Mouse (Mus musculus) layer of hippocampus, adult 9-11 months (tissue): ENCODE data around the gene Angel1.

Experiments used
- DNase-seq: peaks from one replicate; pipeline ENCODE4 v3.0.0; 2022

The Angel1 gene

DNA sequence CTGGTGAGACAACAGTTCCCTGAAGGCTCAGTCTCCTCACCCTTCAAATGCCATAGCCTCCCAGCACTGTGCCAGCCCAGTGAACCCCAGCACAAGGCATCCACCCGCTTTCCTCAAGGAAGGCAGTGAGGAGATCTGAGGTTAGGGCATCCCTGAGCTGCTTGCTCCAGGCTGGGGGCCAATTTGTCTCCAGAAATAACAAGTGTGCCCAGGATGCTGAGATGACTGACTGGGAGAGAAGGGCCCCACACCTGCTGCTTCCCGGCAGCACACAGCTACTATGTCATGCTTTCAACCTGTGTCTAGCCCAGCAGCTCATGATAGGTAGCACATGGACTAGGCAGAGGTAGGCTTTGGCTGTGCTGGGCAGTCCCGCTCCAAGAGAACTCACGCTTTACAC lies 24.8 kb downstream of the Angel1 start:
- DNase-seq = no peak

DNA sequence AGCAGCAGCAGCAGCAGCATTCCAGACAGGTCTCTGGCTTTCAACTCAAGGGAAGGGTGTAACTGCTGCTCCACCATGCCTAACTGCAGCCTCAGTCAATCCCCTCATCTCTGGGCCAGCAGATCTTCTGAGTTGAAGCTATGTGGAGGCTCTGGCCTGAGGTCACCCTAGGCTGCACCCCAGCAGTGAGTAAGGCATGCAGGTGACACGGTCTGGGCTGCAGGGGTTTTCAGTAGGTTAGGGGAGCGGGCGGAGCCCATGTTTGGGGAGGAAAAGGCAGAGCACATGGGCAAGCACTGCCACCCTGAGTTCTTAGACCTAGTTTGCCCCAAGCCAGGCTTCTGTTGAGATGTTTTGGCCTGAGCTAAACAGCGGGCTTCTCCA lies 25.3 kb downstream of the Angel1 start:
- DNase-seq = no peak

DNA sequence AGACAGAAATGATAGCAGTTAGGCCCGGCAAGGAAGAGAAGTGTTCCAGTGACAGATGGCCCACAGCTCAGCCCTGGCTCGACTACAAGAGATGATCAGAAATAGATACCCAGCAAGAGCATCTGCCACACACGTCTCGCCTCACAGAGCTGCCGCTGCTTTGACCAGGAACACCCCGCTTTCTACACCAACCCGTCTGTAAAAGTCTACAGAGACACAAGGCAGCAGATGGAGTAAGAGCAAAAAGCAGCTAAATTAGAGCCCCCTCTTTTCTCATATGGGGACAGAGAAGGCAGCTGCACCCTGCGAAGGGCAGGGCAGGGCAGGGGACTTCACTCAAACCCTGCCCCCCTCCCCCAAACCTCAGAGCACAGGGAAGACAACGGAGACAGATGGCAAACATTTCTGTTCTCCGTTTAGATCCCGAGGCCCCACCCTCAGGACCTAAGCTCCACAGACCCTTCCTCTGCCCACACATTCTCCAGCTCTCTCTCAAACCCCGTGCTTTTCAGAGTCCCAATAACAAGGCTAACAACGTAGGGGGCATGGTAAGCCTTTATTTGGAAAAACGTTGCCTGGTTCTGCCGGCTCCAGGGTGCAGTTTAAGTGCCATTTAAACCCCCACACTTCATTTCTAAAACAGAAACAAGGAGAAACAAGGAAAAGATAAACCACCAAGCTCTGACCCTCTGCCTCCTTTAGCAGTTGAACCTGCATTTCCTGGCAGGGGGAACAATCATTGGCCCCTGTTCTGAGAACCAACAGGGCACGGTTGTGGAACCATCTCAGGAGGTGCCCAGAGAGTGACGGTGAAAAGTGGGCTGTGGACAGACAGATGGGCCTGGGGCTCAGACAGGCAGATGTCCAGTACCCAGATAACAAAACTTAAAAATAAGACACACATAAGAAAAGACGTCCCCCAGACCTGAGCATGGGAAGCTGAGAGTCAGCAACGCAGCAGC lies 26.0 kb downstream of the Angel1 start:
- DNase-seq = peak; percentile 96

DNA sequence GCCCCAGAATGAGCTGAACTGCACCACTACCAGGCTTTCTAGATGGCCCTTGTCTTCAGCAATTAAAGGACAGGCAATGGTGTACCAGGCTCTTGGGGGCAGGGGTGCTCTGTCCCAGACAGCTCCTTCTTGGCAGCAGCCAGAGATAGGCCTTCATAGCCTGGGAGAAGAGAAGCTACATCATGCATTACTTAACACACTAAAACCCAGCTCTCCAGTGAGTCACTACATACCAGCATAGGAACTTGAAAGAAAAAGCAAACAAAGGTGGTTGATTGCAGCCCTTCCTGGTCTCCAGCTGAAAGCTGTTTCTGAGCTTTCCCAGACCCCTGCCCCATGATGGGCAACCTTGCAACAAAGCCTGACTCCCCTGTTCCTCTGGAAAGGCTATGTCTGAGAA lies 27.7 kb downstream of the Angel1 start:
- no peak for DNase-seq

DNA sequence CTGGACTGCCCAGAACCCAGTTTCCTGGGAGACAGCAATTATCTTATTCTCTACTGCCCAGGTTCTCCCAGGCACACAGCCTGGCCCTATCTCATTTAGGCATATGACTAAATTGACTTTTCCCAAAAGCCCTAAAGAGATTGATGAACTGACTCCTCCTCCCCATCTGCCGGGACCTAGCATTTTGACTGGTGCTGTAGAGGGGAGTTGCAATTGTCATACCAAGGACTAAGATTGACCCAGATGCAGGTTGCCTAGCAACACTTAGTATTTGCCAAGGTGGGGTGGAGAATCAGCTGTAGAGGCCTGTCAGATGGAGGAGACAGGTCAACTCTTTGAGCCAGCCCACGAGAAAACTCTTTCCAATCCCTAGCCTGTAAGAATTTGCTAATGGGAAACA lies 28.3 kb downstream of the Angel1 start:
- no peak for DNase-seq

DNA sequence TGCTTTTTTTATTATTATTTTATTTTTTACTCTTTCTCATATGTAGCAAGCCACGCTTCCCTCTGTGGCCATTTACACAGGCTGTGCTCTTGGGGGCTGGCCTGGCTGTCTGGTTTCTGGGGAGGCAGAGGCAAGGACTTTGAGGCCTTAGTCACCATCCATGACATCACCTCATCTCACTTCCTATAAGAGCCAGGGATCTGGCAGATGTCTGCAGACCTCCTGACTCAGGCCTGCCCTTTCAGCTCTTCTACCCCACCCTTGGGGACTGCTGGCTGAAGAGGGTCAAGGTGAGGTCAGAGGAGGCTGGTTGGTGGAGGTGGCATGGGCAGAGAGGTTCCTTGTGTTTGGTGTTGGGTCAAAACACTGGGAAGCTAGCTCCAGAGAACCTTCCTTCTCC lies 31.8 kb downstream of the Angel1 start:
- DNase-seq = no peak

DNA sequence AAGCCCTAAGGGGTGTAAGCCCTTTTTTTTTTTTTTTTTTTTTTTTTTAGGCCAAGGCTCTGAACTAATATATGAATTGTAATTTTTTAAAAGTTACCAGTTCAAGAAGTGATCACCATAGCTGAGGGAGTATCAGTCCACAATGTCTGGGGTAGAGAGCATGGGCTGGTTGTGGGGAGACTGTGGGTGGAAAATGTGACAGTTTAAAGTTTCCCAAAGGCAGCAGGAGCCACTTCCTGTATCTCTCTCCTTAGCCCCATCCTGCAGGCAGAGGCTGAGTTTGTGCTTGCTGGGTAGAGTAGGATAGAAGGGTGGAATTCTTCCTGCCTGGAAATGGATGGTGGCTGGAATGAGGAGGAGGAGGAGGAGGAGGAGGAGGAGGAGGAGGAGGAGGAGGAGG lies 32.9 kb downstream of the Angel1 start:
- no peak for DNase-seq

DNA sequence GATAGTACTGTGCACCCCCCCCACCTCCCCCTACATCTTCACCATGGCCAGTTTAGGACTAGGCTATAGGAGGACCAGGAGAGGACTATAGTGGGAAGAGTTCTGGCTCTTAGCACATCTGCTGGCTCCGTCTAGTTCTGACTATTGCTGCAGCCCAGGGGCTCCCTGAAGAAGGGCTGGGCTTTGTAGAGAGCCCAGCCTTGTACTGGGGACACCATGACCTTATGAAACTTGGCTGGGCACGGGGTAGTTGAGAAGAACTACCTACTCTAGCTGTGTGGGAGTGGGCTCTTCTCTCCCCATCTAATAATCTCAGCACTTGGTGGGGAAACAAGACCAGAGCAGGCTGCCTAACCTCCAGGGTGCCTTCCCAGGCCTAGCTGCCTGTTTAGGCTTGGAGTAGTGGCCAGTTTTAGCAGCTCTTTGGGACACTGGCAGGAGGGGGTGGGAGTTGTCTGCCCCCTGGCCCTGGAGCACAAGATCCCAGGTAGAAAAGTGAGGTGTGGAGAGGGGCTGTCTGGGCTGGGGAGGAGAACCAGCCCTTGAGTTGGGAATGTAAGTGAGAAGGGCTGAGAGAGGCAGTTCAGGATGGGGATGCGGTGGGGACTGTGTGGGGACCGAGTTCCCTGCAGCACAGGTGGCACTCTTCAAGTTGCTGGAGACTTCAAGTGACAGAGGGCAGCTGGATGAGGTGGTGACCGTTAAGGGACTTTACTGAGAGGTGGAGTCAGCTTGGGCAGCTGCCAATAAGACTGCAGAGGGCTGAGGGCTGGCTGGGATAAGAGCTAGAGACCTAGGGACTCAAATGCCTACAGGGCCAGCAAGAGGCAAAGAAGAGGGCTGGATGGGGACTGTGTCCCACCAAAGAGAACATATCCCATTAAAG lies 33.5 kb downstream of the Angel1 start:
- DNase-seq = no peak

DNA sequence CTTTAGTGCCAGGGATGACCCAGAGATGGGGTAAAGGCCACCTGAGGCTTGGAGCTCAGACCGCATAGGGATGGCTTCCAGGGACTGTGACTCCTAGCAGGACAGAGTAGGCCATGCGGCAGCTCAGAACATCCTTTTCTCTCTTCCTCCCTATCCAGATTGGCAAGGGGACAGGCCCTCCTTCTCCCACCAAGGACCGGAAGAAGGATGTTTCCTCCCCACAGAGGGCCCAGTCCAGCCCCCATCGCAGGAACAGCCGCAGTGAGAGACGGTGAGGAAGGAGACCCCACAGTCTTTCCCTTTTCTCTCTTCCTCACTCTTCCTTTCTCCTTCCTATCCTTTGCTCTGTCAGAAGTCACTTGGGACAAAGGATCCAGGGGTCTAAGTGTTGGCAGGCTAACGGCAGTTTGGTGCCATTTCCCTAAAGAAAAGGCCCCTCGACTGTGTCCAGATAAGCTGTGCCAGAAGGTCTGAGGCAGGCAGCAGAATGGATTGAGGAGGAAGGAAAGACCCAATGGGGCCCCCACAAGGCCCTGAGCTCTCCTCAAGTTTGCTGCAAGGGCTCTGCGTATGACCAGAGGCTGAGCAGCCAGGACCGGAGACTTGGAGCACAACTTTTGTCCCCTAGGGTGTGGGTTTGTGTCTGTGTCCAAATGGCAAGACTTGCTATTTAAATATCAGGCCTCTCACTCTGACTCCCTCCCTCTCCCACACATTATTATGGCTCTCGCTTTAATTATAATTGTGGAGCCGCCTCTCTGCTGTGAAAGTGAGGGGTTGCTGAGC lies 35.4 kb downstream of the Angel1 start:
- DNase-seq = no peak

DNA sequence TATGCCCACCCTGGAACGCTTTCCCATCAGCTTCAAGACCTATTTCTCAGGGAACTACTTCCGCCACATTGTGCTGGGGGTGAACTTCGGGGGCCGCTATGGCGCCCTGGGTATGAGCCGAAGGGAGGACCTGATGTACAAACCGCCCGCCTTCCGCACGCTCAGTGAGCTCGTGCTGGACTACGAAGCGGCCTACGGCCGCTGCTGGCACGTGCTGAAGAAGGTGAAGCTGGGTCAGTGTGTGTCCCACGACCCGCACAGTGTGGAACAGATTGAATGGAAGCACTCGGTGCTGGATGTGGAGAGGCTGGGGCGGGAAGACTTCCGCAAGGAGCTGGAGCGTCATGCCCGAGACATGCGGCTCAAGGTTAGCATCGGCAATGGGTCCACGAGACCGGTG lies 37.3 kb downstream of the Angel1 start:
- no peak for DNase-seq

DNA sequence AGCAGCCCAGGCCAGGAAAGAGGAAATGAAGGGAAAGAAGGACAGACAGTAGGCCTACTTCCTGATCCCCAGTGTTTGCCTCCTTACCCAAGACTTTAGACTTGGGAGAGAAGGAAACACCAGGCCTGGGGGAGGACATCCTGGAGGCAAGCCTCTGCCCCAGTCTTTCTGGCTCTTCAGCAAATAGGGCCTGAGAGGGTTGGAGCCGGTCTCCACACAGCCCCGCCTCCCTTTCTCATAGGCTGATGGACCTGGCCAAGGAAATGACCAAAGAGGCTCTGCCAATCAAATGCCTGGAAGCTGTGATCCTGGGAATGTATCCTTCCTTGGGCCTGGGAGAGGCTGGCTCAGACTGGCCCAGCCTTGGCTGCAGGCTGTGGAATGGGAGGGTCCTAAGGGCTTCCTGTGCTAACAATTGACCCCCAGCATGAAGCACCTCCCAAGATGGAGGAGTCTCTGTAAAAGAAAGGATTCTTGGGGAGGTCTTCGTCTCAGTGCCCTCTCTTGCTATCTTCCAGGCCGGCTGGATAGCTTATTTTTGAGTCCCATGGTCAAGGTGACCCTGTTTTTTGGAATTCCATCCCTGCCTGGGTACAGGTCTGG lies 38.2 kb downstream of the Angel1 start:
- DNase-seq = no peak

DNA sequence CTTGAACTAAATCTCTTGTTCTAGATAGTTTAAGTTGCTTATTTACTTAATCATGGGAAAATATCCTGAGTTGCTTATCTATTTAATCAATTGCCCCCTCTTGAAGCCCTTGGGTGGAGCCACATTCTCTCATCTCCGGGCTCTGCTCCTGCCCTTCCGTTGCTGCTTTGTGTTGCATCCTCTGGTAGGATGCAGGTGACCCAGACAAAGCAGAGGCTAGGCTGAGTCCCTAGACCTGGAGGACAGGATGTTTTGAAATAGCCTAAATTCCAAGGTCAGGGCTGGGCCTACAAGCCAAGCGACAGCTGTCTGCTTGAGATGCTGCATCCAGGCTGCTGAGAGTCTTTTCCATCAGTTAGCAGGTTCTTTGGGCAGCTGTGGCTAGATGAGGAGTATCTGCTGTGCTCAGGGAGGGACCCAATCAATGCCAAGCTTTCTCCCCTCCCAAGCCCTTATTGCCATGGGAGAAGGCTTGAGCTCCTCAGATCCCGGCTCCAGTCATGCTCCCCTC lies 38.8 kb downstream of the Angel1 start:
- DNase-seq = no peak

DNA sequence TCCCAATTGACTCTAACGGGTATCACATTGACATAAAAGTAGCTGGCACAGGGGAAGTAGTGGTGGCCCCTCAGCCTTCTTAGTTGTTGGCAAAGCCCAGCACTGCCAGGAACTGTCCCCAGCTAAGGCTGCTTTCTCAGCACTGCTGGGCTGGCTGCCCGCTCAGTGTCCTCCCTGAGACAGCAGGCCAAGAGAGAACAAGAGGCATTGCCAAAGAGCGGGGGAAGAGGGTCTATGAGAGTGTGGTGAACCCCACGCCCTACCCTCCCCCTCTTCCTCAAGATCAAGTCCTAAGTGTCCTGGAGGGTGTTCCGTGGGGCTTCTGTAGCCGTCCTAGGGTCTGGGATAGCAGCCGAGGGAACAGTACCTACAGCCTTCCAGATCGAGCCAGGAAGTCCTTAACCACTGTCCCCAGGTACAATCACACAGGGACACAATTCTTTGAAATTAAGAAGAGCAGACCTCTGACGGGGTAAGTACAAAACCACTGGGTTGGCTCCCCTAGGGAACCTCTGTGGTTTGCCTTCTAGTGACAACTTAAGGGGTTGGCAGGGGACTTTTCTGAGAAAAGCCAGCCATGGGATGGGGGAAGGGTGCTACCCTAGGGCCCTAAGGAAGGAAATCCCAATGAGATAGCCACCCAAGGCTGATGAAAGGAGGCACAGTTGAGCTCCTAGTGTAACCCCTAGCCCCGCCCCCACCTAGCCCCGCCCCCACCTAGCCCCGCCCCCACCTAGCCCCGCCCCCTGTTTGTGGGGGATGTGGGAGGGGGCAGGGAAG lies 39.5 kb downstream of the Angel1 start:
- peak; percentile 76 for DNase-seq

DNA sequence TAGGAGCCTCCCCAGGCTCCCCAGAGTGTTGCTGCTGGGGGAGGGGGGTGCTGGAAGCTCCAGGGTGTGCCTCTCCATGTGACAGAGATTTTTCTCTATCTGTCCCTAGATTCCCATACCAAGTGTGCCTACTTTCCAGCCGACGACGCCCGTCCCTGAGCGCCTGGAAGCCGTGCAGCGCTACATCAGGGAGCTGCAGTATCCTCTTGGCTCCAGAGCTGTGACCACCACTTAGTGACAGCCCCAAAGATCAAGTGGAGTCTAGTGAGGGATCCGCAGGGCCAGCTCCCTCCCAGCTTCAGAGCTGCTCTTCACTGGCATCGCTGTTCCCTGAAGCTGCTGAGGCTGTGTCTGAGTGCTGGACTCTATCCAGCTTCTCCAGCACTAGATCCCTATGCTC lies 41.0 kb downstream of the Angel1 start:
- peak; percentile 58 for DNase-seq

DNA sequence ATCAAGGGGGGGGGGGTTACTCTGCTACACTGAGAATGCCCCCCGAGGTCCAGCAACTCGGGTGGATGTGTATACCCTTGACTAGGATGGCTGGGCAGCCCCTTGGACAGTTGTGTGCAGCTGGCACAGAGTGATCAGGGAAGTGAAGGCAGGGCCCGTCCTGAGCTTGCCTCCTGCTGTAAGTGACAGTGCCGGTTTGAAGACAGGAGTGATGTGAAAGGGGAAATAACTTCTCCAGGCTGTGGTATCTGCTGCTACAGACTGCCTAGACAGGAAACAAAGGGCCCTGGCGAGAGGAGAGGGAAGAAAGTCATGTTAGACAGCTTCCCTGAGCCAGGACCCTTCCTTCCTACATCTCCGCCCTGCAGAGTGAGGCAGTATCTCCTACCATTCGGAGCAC lies 42.6 kb downstream of the Angel1 start:
- DNase-seq = no peak

DNA sequence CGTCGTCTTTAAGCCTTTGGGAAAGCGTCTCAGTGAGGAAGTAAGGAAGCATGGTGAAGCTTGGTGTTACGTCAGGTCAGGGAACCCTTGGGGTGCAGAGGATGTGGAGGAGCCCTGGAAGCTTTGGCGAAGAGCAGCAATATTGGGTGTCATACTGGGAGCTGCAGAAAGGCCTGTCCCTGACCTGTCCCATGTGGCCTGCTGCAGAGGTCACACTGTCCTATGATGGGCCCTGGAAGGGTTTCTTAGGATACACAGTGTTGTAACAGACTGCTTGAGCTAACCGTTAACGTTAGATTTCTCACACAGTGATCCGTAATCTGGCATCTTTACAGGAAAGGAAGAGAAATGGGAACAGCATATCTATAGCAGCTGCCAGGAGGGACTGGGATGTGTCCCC lies 44.1 kb downstream of the Angel1 start:
- no peak for DNase-seq

DNA sequence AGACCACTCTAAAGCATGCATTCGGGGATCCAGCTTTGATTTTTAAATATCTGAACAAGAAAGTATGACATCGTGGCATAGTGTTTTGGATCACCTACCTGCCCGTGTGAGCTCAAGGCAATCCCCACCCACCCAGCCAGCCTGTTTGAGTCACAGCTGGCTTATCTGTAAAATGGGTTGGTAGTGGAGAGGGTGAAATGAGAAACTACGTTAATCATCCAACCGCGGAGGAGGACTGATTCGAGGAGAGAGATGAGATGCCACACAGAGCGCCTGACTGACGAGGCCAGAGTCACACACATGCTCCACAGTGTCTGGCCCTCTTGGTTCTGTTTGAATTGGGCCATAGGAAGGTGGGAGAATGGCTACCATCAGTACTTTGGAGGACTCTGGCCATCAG lies 44.6 kb downstream of the Angel1 start:
- DNase-seq = no peak

DNA sequence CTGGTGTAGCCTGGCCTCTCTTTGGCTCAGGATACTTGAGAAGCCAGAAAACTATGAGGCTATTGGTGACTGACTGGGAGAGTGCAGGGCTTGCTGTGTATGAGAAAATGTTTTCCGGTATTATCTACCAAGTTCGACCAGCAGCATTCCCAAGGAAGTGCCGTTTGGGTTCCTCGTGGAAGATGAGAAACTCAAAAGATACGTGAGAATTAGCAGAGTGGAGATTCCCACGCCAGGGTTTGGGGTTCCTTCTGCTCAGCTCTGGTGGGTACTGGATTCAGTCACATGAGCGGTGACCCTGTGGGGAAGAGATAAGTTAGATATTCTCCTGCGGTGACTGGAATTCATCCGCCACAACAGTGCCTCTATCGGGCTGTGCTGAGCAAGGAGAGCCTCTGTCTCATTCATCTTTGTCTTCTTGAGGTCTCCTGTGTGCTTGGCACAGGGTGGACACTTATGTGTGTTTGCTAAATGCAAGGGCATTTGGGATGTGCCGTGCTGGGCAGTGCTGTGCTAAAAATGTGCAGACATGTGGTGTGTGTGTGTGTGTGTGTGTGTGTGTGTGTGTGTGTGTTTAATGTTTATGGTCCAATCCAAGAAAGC lies 45.6 kb downstream of the Angel1 start:
- DNase-seq = no peak

DNA sequence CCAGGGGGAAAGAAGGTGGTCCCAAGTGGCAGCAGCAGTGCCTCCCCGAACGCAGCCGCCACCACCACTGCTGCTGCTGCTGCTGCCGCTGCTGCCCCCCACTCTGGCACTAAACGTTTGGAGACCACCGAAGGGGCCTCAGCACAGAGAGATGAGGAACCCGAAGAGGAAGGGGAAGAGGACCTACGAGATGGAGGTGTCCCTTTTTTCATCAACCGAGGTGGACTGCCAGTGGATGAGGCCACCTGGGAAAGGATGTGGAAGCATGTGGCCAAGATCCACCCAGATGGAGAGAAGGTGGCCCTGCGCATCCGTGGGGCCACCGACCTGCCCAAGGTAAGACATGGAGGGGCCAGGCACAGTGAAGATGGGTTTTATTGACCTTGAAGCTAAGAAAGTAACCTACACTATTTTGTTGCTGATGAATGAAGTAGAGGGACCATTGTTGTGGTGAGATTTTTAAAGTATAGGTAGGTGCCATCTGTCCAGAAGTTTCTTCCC lies 46.2 kb downstream of the Angel1 start:
- DNase-seq = no peak

DNA sequence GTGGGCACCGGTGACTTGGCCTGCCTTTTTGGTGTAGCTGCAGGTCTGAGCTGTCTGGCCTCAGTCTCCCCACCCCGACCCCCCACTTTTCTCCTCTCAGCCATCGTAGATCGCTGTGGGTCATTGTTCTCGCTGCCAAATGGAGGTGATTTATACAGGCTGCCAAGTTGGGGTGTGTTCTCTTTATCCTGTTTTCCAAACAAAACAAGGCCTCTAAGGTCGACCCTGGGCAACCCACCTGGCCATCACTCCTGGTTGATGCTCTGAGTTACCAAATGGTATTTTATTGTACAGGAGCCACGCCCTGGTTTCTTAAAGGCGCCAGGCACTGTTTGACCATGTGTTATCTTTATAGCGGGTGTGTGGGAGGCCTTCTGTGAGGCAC lies 46.7 kb downstream of the Angel1 start:
- DNase-seq = no peak
